Mouse (Mus musculus): Measurements from ENCODE around the gene 4931406P16Rik. TPM values are rescaled to one million over a fixed set of nuclear protein-coding genes. Genes with fewer than 3 reads are reported as not detected.

The 4931406P16Rik gene
- total RNA-seq, 2 experiments from 2014 or later = 44.7 to 50.9 TPM

DNA sequence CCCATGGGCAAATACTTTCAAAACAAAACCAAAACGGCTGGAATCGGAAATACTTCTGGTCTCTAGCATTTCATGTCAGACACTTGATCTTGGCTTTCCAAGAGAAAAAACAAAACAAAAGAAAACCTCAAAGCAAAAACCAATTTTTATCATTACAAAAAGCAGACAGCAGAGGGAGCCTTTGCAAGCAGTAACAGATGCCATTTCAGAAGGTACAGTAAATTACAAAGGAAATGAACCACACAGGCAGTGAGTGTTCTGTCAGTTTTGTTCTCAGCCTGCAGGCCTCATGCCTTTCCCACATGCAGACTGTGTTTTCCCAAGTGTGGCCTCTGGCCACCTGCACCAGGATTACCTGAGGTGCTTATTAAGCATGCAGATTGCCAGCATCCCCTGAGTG, 61.3 kb downstream of the 4931406P16Rik start:
- DNase-seq (ENCODE audit: low spot score in 2 of 2) = peak in 1 of 2 experiments; percentile 57

DNA sequence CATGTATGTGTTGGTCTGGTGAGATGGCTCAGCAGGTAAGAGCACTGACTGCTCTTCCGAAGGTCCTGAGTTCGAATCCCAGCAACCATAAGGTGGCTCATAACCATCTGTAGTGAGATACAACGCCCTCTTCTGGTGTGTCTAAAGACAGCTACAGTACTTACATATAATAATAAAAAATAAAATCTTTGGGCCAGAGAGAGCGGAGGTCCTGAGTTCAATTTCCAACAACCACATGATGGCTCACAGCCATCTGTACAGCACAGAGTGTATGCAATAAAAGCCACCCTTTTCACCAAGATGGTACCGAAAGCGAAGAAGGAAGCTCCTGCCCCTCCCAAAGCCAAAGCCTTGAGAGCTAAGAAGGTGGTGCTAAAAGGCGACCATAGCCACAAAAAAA, 62.6 kb downstream of the 4931406P16Rik start, which contains the start of gene Gm6096:
Gene Gm6096, plus strand, starts transcription at position 301 of the 400 bp plus-strand sequence.
- no peak for DNase-seq (ENCODE audit: low spot score in 2 of 2)

DNA sequence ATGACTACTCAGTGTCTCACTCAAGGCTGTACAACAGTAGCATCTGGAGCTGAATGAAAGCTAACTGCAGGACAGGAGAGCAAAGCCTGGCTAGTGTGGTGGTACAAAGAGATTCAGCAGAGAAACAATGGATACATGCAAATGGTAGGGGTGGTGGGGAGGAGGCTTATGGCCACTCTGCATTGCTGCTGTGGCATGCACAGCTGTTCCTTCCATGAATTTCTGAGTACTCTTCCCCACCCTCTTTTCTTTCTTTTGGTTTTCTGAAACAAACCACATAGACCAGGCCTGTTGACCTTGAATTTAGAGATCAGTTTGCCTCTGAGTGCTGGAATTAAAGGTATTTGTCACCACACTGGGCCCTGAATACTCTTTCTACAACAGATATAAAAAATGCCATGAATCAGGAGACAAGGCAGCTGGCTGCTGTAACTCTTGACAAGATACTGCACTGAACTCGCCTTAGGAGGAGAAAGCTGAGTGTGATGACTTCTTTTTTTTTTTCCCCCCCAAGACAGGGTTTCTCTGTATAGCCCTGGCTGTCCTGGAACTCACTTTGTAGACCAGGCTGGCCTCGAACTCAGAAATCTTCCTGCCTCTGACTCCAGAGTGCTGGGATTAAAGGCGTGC, 66.4 kb downstream of the 4931406P16Rik start:
- DNase-seq (ENCODE audit: low spot score in 2 of 2) = no peak

DNA sequence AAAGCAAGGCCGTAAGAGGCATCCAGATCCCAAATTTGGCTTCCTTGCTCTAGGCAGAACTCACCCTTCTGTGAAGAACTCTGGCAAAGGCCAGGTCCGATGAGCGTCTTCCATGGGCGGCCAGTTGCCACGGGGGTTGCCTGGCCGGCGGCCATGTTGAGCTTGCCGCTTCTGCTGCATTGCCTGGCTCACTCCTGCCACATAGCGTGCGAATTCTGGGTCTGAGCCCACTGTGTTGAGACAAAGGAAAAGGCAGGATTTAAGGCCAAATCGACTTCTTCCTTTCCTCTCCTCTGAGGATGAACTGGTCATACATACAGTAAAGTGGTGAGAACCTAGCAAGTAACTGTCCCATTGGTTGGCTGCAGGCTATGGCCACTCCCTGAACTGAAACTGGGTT, 71.2 kb downstream of the 4931406P16Rik start:
- DNase-seq (ENCODE audit: low spot score in 2 of 2) = peak; percentile 48 to 58

DNA sequence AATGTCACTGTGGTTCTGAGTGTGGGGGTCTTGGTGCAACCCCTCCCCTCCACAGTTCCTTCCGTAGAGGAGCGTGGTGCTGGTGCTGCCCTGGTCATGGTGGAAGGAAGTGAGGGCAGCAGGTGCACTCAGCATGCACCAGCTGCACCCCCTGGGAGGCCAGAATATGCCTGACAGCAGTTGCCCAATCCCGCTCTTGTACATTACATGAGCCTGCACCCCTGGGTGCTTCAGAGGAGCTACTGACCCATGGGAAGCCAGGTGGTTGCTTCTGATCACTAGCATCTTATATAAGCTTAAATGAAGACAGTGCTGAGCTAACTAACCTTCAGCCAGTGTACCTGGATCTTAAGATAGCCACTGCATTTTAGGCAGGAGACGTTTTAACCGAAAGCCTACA, 75.3 kb downstream of the 4931406P16Rik start:
- no peak for DNase-seq (ENCODE audit: low spot score in 2 of 2)

DNA sequence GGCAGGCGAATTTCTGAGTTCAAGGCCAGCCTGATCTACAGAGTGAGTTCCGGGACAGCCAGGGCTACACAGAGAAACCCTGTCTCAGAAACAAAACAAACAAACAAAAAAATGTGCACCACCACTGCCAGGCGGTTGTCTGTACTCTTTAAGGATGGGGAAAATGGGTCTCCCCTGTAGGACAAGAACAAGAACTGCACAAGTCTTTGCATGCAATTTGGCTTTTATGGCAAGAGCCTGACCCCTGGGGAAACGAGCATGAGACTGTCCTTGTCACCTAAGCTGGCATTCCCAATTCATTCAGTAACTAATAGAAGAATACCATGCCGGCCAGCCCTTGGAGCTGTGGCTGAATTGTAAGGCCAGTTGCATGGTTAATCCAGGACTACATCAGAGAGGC, 77.7 kb downstream of the 4931406P16Rik start:
- DNase-seq (ENCODE audit: low spot score in 2 of 2) = no peak

DNA sequence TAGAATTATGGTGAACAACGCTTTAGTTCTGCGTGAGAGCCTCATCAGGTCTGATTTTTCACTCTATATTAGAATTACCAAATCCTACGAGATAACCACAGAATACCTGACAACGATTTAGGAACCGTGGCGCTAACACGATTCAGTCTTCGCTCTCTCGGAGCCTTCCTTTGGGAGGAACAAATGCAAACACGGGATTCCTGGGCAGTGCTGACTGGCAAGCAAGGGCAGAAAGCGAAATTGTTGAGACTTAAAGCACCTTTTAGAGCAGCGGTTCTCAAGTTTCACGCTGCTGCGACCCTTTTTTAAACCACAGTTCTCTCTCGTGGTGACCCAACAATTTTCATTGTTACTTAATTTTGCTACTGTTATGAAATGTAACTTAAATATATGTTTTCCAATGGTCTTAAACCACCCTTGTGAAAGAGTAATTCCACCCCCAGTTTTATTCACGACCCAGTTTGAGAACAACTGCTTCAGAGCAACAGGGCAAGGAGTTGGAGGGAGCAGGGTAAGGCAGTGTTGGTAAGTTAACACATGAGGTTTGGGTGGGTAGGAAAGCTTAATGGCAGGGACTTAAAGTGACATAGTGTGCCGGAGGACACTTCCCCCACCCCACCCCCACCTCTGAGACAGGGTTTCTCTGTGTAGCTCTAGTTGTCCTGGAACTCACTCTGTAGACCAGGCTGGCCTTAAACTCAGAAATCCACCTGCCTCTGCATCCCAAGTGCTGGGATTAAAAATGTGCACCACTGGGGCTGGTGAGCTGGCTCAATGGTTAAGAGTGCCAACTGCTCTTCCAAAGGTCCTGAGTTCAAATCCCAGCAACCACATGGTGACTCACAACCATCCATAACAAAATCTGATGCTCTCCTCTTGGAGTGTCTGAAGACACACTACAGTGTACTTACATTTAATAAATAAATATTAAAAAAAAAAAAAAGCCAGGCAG, 78.5 kb downstream of the 4931406P16Rik start:
- no peak for DNase-seq (ENCODE audit: low spot score in 2 of 2)

DNA sequence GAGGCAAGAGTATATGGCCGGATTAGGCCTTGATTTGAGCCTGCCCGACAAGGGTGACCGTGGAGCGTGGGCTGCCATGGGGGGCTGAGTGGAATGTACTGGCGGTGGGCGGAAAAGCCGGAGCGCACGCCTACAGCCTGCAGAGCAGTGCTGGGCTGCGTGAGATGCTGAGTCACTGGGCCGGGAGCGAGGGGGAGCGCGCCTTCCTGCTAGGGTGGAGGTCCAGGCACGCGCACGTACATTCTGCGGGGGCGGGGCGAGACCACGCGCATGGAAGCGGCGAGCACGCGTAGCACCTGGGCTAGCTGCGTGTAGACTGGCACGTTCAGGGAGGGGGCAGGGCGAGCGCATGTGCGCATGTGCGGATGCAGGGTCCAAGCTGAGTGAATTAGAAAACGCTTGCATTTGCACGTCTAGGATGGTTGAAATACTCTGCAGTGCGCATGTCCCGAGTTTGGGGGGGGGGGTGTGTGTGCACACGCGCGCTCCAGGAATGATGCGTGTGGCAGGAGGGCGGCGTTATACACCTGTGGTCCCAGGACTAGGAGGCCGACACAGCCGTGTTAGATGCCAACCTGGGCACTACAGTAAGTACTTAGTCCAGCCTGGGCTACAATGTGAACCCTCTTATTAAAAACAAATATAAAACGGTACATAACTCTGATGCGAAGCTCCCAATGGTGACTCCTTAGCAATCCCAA, 79.3 kb downstream of the 4931406P16Rik start:
- DNase-seq (ENCODE audit: low spot score in 2 of 2) = peak; percentile 99 to 100

DNA sequence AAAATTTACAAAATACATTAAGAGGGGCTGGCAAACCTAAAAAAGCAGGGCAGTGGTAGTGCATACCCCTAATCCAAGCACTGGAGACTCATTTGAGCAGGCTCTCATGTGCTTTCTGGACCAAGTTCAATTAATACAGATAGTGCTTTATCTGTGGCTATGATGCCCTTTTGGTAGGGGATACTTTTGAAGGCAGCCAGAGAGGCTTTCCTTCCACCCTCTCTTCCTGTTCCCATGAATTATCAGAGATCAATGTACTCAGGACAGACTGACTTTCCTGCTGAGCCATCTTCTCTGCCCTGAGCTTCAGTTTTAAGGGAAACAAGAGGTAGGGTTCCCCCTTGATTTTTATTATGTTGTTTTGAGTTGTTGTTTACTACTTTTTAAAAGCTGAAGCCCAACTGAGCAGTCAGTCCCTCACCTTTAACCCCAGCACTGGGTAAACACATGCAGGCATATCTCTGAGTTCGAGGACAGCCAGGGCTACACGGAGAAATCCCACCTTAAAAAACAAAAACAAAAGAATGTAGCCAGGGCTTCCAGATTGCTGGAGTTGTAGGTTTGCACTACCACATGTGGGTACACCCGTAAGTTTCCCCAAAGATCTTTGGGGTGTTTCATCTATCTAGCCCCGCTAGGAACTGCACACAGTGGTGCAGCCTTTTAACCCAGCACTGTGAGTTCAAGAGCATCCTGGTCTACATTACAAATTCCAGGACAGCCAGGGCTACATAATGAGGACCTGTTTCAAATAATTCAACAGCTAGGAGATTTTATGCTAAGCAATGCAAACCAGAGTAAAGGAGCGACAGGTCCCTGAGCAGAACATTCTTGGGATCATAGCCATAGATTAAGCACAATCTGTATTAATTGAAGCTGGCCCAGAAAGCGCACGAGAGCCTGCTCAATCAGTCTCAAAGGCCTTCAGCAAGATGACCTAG, 80.3 kb downstream of the 4931406P16Rik start:
- DNase-seq (ENCODE audit: low spot score in 2 of 2) = no peak

DNA sequence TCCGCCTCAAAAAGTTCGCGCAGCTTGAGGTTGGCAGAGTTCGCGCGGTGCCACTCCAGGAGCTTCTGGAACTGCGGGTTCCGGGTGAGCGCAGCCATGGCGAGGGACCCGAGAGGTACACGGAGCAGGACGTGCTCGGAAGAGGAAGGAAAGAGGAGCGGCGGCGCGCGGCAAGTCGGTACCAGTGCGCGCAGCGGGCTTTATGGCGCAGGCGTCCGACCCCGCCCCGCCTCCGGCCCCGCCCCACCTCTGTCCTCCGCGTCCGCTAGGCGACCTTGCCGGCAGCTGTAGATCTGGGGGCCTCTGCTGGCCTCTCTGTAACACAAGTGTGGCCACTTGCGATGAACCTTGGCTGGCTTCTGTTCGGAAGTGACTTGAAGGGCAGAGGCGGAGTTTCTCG, 83.2 kb downstream of the 4931406P16Rik start, which contains the start of gene Gpi1:
Gene Gpi1, minus strand, starts transcription at position 221 of the 400 bp plus-strand sequence.
- peak; percentile 65 to 76 for DNase-seq (ENCODE audit: low spot score in 2 of 2)

DNA sequence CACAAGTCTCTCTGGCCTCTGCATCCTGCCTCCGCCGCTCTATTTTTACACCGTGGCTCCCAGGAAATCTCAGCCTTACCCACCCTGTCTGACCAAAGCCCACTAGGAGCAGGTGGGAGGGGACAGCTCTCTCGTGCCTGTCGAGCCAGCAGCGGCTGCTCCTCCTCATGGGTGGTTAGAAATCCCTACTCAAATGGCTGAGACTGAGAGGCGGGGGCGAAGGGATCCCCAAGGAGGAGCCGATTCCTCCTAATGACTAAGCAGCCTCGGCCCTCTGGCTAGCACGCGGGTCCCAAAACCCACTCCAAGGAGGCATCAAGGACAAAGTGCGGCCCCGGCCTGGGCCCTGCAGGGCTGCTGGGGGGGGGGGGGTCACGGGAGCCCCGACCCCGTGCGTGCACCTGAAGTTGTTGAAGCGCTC, 83.7 kb downstream of the 4931406P16Rik start:
- DNase-seq (ENCODE audit: low spot score in 2 of 2) = peak; percentile 48 to 54

DNA sequence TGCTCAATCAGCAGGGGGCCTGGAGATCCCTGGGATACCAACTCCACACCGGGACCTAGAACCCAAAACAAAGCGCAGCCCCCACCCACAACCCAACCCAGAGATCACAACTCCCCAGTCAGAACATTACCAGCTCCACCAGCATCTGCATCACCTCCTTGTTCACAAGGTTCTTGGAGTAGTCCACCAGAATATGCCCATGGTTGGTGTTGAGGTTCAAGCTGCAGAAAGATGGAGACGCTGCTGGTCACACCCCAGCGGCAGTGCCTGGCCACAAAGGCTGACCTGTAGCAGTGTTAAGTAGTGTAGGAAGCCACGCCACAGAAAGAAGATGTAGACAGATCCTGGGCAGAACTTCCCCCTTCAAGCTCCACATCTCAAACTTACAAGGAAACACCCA, 84.2 kb downstream of the 4931406P16Rik start:
- no peak for DNase-seq (ENCODE audit: low spot score in 2 of 2)

DNA sequence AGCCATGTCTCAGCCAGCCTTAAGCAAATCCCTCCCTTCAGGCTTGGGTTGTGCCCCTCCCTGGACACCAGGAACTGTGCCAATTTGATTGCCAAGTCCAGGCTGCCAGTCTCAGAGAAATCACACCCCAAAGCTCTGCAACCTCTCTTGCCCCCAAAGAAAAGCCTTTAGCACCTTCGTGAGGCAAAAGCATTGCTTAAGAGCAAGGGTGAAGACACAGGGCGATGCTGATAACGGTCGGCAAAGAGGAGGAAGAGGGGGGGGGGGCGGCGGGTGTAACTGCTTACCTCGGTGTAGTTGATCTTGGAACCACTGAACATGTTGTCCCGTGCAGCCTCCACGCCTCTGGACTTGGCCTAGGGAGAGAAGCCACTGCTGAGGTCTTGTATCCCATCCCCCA, 84.7 kb downstream of the 4931406P16Rik start:
- DNase-seq (ENCODE audit: low spot score in 2 of 2) = no peak

DNA sequence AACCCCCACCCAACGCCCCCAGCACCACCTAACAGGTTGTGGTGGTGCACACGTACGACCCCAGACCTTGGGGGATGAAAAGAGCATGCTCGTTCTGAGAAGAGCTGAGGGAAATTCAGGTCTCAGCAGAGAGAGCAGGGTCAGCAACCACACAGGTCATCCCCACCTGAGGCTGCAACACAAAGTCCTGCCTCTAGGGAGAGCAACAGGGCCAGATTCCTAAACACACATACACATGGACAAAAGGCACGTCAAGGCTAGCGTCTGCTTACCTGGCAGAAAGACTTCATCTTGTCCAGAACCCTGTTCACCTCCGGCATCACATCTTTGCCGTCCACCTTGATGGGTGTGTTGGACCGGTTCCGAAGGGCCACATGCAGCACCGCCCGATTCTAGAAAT, 86.5 kb downstream of the 4931406P16Rik start:
- DNase-seq (ENCODE audit: low spot score in 2 of 2) = no peak

DNA sequence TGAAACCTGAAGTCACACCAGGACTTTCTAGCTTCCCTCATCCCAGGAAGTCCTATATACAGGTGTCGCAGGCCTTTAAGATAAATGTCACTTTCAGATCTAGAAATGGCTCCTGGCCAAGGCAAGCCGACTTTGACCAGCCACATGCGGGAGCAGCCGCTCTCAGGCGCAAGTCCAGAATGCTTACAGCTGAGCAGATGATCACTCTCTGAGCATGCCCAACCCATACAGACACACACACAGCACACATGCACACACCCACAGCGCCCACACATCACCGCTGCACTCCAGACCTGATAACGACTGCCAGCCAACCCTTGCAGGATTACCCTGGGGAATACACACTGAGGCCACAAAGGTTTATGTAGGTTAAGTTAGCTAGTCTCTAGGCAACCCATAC, 87.3 kb downstream of the 4931406P16Rik start:
- no peak for DNase-seq (ENCODE audit: low spot score in 2 of 2)

DNA sequence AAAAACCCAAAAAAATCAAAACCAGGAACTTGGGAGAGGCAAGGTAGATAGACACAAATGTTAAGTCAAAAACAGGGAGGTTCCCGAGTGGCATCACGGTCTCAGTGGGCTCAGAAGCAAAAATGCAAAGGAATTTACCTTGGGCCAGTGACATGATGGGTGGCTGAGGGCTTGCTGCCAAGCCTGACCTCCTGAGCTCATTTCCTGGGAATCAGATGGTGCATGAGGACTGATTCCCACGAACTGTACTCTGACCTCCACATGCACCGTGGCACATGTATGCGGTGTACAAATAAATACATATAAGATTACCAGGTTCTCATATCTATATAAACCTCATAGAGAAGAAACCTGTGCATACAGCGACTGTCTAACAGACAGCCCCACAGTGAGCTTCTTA, 89.0 kb downstream of the 4931406P16Rik start:
- DNase-seq (ENCODE audit: low spot score in 2 of 2) = no peak

DNA sequence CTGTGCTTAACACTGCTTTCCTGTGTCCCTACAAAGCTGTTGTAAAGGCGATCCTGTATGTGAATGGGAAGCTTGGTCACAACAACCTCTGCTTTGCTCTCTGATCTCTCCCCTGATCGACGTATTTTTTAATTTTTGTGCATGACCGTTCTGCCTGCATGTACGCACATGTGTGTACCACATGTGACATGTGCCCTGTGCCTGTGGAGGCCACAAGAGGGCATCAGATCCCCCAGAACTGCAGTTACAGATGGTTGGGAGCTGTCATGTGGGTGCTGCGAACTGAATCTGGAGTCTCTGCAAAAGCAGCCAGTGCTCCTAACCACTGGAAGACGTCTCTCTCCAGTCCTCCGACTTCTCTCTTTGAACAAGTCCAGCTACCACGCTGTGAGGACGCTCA, 91.0 kb downstream of the 4931406P16Rik start:
- DNase-seq (ENCODE audit: low spot score in 2 of 2) = no peak

DNA sequence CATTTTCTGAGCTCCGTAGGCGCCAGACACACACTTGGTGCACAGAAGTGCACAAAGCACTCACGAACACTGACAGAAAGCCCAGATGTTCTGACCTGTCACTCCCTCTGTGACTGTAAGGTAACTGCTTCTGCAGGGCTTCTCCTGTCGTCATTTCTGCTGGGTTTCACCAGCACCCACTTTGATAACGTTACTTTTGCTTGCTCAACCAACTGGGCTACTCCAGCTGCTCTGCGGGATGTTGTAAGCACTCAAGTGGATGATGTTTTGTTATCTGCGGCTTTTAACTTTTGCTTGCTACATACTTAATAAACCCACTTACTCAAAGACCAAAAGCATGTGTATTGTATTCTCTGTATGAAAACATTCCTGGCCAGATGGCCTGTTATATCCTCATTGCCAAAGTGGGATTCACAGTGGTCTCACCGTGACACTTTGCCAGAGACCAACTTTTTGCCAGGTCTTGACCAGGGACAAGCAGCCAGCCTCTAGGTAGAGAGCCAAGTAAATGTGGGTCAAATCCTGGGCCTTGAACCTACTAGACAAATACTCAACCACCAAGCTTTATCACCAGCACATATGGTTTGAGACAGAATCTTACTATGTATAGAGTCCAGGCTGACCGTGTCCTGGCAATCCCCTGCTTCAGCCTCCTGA, 91.6 kb downstream of the 4931406P16Rik start:
- no peak for DNase-seq (ENCODE audit: low spot score in 2 of 2)

DNA sequence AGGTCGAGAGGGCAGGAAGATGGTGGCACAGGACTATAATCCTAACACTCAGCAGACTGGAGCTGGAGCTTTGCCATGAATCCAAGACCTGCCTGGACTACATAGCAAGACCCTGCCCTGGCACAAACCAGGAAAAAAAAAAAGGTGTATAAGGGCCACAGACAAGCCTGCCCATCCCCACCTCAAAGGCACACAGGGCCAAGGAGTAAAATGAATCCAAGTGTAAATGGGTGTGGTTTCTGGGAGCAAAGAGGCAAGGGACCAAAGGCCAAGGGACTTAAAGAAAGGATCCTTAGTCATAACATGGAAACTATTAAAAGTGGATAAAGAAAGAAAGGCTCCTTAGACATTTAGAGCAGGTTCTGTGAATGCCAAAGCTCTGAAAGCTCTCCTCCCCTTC, 94.9 kb downstream of the 4931406P16Rik start:
- DNase-seq (ENCODE audit: low spot score in 2 of 2) = no peak

DNA sequence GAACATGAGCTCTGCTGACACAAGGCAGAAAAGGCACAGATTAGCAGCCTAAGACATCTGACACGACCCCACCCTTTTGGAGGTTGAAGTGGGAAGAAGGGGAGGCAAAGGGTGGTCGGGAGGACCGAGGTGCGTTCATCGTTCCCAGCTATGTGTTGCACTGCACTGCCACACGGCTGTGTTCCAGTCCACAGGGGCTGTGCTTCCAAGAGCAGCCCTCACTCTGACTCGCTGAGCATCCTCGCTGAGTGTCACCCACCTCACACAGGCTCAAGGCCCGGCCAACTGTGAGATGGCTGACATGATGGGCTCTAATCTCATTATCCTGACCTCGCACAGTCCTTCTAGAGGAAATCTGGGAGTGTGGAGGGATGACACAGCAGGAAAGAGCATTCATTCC, 96.9 kb downstream of the 4931406P16Rik start:
- DNase-seq (ENCODE audit: low spot score in 2 of 2) = no peak

Measured in layer of hippocampus, postnatal 14 days (tissue).